Mouse (Mus musculus) small intestine, adult 2 months (tissue): ENCODE measurements around the gene Tmem258. TPM values are rescaled to one million over a fixed set of nuclear protein-coding genes. Genes with fewer than 3 reads are reported as not detected.

Experiments
- H3K27ac ChIP-seq: fragments of 200-500 bp; 2 replicates; pipeline ENCODE4 v1.5.1; 2012; ENCODE audit warnings: low read depth, low read length, control low read depth, inconsistent platforms; ENCODE audit not compliant: insufficient read depth
- H3K27me3 ChIP-seq: fragments of 200-500 bp; 2 replicates; pipeline ENCODE4 v1.6.1; 2012; ENCODE audit warnings: mild to moderate bottlenecking, moderate library complexity, low read length, inconsistent platforms; ENCODE audit not compliant: control insufficient read depth, insufficient read depth
- H3K36me3 ChIP-seq: fragments of 200-500 bp; 2 replicates; pipeline ENCODE4 v1.6.1; 2012; ENCODE audit warnings: mild to moderate bottlenecking, low read length, control low read depth, inconsistent platforms; ENCODE audit not compliant: control insufficient read depth, insufficient read depth
- H3K4me1 ChIP-seq: fragments of 200-500 bp; 2 replicates; pipeline ENCODE4 v1.6.1; 2012; ENCODE audit warnings: low read length, inconsistent platforms, mixed read lengths; ENCODE audit not compliant: control insufficient read depth, insufficient read depth, insufficient read length
- H3K4me3 ChIP-seq: fragments of 200-500 bp; 2 replicates; pipeline ENCODE4 v1.5.1; 2012; ENCODE audit warnings: low read depth, mild to moderate bottlenecking, control low read depth, inconsistent platforms, low read length, moderate library complexity
- CTCF ChIP-seq: fragments of 200-500 bp; IDR thresholded peaks from 2 replicates; pipeline ENCODE4 v1.5.1; 2012; ENCODE audit warnings: low read depth, mild to moderate bottlenecking, control low read depth, inconsistent platforms, low read length, moderate library complexity, mixed read lengths; ENCODE audit not compliant: insufficient replicate concordance, insufficient read length; ENCODE audit errors: extremely low read depth
- POLR2A ChIP-seq: fragments of 200-500 bp; IDR thresholded peaks from 2 replicates; pipeline ENCODE4 v1.6.1; 2012; ENCODE audit warnings: low read depth, mild to moderate bottlenecking, control low read depth, inconsistent platforms, low read length, moderate library complexity
- WGBS: fragments of 180-500 bp; shearing (Covaris S2); methylation state at CpG from one replicate; pipeline ENCODE4 v1.1.7; 2018; 5-methylcytosine and 5-hydroxymethylcytosine counted together
- polyA plus RNA-seq: library from polyadenylated mRNA; depleted of rRNA; stranded (reverse); fragments of >200 nt; gene quantifications from 2 replicates; pipeline ENCODE4 v1.2.3, GENCODE M21; 2012

Tmem258 gene
- polyA plus RNA-seq, 1 experiment, result 67.1 TPM

GRCm38 (mm10) chr19:10174956-10175355 lies 28.9 kb upstream of the Tmem258 start:
- Histone ChIP-seq H3K36me3 (no peaks in the 10 kb centered on the region), H3K4me1 (peaks cover 8% of the 10 kb centered on the region; the same call in 1 of the 2 replicates), H3K27me3 (no peaks in the 10 kb centered on the region), H3K27ac (no peak overlapping the region), H3K4me3 (no peak overlapping the region)
- TF ChIP-seq CTCF, result no peak
- no peak for TF ChIP-seq POLR2A
- 86% methylated on average over 4 of the region's 4 CpGs for WGBS

GRCm38 (mm10) chr19:10176477-10176876 lies 27.3 kb upstream of the Tmem258 start:
- WGBS, result 79% methylated on average over 1 of the region's 1 CpGs
- Histone ChIP-seq H3K36me3 (no peaks in the 10 kb centered on the region), H3K4me3 (no peak overlapping the region), H3K27me3 (no peaks in the 10 kb centered on the region), H3K27ac (no peak overlapping the region), H3K4me1 (peaks cover 5% of the 10 kb centered on the region; the same call in 1 of the 2 replicates)
- TF ChIP-seq POLR2A, result no peak
- no peak for TF ChIP-seq CTCF

- TF ChIP-seq POLR2A (no peak), CTCF (no peak)
- H3K36me3 ChIP-seq, result no peaks in the 10 kb centered on the region
- WGBS, result 61% methylated on average over 7 of the region's 7 CpGs
- peaks cover 4% of the 10 kb centered on the region; the same call in 1 of the 2 replicates for H3K4me1 ChIP-seq
- no peak overlapping the region for H3K27ac ChIP-seq
- H3K27me3 ChIP-seq, result no peaks in the 10 kb centered on the region
- no peak overlapping the region for H3K4me3 ChIP-seq
Measured at GRCm38 (mm10) chr19:10176941-10177372, 26.9 kb upstream of the Tmem258 start.

- TF ChIP-seq CTCF (no peak), POLR2A (no peak)
- H3K4me1 ChIP-seq, result 0 out of 2 replicates have a peak, but pooled peaks cover 5% of the 10 kb centered on the region
- H3K4me3 ChIP-seq, result no peak overlapping the region
- no peaks in the 10 kb centered on the region for H3K27me3 ChIP-seq
- no peaks in the 10 kb centered on the region for H3K36me3 ChIP-seq
- H3K27ac ChIP-seq, result no peak overlapping the region
- 94% methylated on average over 7 of the region's 7 CpGs for WGBS
Measured at GRCm38 (mm10) chr19:10181225-10181624, 22.6 kb upstream of the Tmem258 start.

- TF ChIP-seq POLR2A (no peak), CTCF (no peak)
- H3K36me3 ChIP-seq, result no peaks in the 10 kb centered on the region
- no peaks in the 10 kb centered on the region for H3K27me3 ChIP-seq
- H3K27ac ChIP-seq, result no peak overlapping the region
- H3K4me1 ChIP-seq, result 0 out of 2 replicates have a peak, but pooled peaks cover 5% of the 10 kb centered on the region
- H3K4me3 ChIP-seq, result peak overlapping the region; percentile 92
- 15% methylated on average over 7 of the region's 7 CpGs for WGBS
Measured at GRCm38 (mm10) chr19:10182142-10182541, 21.7 kb upstream of the Tmem258 start.

GRCm38 (mm10) chr19:10182670-10183298 lies 21.0 kb upstream of the Tmem258 start, which contains the start of gene Fads1:
Gene Fads1 (plus strand): TSS chr19:10182888.
- Histone ChIP-seq H3K27me3 (no peaks in the 10 kb centered on the region), H3K36me3 (no peaks in the 10 kb centered on the region), H3K4me1 (peaks cover 6% of the 10 kb centered on the region; the same call in 1 of the 2 replicates), H3K27ac (peak within 1 kb of the TSS; percentile 48), H3K4me3 (peak within 1 kb of the TSS; percentile 92)
- TF ChIP-seq POLR2A, result no peak
- TF ChIP-seq CTCF, result peak; percentile 56; the same call in 1 of the 2 replicates
- WGBS, result under 1% methylated on average over 70 of the region's 70 CpGs

GRCm38 (mm10) chr19:10183299-10183983 lies 20.4 kb upstream of the Tmem258 start:
- H3K36me3 ChIP-seq, result no peaks in the 10 kb centered on the region
- peak overlapping the region; percentile 92 for H3K4me3 ChIP-seq
- TF ChIP-seq CTCF, result no peak
- 0 out of 2 replicates have a peak, but pooled peaks have one; percentile 19 for TF ChIP-seq POLR2A
- WGBS, result 1% methylated on average over 35 of the region's 35 CpGs
- peaks cover 12% of the 10 kb centered on the region; the same call in 1 of the 2 replicates for H3K4me1 ChIP-seq
- no peaks in the 10 kb centered on the region for H3K27me3 ChIP-seq
- peak overlapping the region; percentile 48 for H3K27ac ChIP-seq
